Mouse (Mus musculus): ENCODE data around the gene Celf2.
A peak's percentile ranks its signal among the peaks of the same experiment; 100 is the strongest.

The Celf2 gene

DNA sequence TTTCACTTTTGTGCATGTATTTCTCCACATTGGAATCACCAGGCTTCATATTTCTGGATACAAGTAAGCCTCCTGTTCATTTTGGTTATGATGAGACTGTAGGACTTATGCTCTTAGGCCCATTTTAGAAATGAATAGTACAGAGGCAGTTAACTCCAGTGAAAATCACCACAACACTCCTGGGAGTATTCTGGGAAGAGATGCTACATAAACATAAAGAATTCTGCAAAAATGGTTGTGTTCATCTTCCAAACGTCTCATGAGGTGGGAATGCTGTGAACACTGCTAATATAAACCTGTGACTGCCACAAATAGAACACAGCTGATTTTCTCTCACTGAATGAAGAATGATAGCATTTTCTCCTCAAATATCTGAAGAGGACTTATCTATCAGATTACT lies 130.6 kb downstream of the Celf2 start:
- DNase-seq = no peak

DNA sequence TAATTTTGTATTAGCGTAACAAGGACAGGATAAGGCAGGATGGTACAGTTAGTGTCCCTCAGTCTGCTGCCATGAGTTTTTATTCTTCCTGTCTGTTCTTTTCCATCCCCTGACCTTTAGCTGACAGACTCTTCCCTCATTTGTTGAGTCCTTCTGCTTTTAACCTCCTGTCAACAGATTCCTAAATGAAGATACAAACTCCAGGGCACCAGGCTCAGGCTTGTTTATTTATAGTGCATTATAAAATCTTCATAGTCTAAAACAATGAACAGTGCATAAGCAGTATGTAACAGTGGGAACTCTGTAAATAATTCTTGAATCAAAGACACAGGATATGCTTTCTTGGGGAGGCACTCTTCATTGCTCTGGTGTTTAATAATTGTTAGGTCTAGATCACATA lies 131.5 kb downstream of the Celf2 start:
- no peak for DNase-seq

DNA sequence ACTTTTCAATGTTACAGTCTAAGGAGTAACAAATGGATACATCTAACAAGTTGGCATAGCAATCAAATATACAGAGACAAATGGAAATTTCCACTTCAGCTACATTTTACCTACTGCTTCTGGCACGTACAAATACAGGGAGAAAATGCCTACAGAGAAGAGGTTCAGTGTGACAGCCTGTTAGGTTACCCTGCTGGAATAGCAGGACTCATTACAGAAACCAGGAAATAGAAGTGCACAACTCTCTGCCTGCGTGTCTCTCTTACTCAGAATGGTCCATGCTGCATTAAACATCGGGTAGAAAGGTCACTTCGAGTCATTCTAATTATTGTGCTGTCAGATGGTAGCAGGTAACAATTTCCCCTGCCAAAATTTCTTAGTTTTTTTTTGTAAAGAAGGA lies 141.6 kb downstream of the Celf2 start:
- no peak for DNase-seq

DNA sequence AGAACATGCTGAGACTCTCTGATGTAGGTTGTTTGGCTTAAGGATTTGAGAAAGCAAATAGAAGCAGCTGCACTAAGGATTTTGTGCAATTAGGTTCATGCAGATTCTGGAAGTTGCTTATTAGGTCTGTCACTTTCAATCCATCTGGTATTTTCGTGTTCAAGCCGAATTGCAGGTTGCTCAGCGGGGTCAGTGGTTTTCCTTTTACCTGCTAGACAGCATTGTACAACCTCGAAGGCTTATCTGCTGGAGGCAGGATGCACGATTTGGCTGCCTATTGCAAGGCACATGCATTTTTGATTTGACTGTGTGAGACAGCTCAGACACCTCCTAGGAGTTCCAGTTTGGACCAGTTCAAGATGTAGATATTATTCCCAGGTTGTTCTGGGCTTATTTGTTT lies 149.8 kb downstream of the Celf2 start:
- no peak for DNase-seq

DNA sequence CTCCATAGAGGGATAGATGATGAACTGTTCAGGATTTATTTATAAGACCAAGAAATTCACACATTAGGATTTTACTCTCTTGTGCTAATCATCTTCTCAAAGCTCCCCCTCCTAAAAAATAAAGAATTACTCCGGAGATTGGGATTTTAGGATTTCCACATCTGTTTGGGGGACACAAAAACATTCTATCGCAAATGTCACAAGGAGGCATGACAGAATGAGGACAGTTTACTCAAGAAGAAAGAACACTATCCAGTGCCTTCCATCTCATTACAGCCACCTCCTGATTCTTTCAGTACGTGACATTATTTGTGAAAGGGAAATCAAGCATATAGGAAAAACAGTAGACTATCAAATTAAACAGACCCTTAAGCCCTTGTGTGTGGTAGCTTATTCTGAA lies 150.5 kb downstream of the Celf2 start:
- DNase-seq = no peak

DNA sequence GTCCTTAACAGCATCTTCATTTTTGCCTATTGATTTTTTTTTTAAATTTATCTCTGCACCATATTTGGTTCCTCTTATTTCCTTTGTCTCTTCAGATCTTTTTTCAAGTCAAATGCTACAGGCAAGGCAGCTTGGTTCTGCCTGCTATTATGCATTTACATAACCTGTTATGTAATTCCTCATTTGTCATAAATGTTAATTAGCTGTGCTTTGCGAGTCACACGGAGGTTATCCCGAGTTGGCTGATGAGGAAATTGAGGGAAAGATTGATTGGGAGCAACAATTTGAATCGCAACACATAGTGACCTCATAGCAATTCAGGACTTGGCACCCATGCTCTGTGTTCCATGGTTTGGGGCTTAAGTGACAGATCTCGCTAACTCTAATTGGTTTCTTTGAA lies 158.1 kb downstream of the Celf2 start:
- no peak for DNase-seq

DNA sequence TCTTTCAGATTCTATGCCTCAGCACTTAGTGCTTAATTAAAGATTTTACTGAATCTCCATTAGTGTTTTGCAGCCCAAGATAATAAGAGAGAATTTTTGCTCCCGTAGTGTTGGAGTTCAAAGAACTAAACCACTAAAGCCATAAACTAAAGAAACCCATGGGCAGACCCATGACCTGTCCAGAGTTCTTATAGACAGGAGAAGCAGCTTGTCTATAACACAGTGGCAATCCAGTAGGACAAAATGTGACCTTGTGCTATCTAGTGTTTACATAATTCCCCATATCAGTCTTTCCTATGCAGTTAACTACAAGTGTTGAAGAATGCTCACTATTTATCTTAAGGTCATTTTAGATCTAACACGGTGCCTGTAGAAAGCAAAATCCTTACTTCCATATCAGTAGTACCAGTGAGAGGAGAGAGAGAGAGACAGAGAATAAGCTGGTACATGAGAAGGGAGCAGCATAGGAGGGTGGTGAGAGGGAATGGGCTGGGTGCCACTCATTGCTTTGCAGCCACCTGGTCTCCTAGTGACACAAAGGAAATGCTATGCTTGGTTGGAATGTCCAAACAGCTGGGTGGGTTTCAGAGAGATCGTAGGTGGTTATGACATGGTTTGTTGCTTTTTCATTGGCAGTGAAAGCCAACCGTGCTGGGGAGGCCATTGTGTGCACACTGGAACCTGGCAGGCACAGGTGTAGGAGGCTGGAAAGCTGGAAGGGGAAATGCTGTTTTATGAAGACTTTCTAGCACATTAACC lies 162.5 kb downstream of the Celf2 start:
- peak; percentile 22 for DNase-seq

DNA sequence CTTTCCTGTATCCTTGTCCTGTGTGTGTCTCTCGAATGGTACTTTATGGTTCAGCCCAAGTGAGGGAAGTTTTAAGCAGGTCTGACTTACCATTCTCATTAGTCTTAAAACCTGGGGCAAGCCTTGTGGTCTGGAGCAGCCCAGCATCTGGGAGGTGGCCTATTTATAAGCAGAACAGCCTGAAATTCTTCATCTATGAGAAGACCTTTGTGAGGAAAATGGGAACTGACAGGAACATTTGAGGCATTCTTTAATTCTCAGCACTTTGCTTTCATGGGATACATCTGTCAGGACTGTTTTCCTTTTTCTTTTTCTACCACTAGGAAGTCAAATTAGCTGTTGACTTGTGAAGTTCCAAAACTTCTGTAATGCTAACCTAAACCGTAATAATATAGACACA lies 164.4 kb downstream of the Celf2 start:
- no peak for DNase-seq

DNA sequence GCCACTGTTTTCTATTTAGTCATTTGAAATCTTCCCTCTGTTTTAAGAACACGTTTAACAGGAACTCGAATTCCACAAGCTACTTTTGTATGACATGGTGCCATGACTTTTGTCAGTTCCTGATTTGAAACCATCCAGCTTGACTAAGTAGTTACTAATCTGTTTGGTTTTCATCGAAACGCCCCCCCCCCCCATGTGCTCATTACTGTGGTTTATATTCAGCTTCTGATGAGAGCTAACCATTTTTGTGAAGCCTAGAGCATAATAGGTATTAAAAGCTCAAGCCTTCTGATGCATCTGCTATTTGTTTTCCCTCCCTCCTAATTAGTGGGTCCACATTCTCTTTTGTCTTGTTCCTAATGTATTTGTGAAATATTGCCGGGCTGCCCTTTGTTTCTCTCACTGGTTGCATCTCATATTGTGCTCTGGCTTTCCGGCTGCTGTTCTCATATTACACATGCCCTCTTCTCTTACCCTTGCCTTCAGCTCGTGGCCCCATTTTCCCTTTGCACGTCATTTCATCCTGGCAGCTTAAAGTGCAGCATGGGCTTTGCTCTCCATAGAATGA lies 166.4 kb downstream of the Celf2 start:
- no peak for DNase-seq

DNA sequence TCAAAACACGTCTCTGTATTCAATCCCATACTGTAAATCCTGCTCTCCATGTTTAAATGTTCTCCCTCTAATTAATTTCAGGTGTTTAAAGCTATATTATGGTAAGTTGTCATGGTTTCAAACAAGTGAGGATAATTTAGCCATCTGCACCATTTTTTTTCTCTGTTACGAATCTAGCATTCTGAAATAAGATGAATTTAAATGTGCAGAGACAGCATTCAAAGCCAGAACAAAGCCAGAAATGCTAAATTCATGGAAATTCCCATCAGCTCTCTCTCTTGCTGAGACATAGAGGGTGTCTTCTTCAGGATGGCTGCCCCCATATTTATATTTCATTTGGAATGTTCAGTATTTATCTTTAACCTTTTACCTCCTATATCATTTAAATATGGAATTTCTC lies 174.5 kb downstream of the Celf2 start:
- no peak for DNase-seq

DNA sequence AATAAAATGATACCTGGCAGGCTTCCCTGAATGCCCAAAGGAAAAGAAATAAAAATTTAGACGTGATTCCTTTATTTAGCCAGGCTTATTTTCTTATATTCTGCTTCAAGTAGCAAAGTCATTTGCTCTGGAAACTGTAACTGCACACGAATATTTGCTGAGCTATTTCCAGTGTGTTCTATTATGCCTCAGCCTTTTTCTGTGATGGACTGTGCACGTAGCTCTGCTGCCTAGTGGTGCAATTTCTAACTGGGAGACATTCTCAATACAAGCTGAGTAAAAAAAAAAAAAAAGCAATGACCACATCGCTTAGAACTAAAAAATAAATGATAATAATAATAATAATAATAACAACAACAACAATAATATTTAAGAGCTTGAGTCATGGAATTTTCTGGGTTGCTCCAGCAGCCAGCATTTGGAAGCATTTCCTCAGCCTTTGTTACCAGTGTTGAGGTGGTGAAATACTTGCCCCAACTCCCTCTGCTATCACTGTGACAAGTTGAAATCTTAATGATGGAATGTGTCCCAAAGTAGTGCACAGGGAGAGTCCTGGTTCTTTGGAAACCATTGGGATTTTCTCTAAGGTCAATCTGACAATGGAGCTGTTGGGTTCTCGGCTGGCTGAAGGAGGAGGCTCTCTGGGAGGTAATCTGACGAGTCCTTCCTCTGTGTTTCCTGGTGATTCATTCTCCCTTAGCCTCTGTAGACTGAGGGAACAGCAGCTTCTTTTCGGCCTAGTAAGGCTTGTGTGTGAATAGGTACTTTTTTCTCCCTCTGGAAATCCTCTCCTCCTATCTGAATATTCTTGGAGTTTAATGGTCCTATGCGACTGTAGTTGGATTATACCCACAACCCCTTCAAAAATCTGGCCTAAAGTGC lies 181.1 kb downstream of the Celf2 start:
- no peak for DNase-seq

DNA sequence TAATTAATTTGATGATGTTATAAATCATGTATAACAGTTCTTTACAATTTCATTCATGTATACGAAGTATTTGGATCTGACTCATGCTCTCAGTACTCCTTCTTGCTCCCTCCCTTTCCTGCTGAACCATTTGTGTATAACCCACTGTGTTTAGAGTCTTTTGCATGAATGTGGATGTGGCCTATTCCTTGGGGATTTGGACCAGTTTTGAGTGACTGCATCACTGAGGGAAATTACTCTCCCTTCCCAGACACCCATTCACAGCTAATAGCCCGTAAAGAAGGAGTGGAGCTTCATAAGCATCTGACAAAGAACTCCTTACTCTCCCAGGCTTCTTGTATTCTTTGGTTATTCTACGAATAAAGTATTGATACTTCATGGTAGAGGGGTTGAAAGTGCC lies 189.6 kb downstream of the Celf2 start:
- DNase-seq = no peak

DNA sequence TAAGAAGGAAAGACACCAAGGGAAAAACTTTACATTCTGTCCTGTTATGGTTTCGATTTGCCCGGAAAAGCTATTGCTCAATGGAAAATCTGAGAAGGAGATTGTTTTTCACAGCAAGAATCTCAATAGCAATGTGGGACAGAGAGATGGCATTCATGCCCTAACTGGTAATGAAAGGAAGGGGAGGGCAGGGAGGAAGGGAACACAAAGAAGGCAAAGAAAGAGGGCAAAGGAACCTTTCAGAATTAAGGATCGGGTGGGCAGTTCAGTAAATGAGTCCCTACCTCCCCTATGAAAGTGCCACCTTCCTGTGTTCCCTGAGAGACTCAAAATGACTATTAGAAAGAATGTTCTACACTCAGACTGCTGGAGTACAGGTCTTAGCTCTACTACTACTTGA lies 197.6 kb downstream of the Celf2 start:
- DNase-seq = no peak

DNA sequence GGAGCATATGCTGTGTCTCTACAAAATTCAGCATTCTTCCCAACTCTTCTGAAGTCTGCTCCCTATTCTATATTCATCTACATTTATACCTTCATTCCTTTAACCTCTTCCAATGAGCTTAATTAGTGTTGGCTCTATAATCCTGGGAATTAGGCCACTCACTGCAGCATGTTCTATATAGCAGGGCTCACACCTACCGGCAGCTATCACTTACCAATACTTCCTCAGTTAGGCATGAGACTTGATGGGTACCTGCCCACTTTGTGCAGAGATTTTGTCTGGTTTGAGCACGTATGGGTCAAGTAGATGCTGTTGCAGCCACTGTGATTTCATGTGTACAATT lies 198.6 kb downstream of the Celf2 start:
- no peak for DNase-seq

DNA sequence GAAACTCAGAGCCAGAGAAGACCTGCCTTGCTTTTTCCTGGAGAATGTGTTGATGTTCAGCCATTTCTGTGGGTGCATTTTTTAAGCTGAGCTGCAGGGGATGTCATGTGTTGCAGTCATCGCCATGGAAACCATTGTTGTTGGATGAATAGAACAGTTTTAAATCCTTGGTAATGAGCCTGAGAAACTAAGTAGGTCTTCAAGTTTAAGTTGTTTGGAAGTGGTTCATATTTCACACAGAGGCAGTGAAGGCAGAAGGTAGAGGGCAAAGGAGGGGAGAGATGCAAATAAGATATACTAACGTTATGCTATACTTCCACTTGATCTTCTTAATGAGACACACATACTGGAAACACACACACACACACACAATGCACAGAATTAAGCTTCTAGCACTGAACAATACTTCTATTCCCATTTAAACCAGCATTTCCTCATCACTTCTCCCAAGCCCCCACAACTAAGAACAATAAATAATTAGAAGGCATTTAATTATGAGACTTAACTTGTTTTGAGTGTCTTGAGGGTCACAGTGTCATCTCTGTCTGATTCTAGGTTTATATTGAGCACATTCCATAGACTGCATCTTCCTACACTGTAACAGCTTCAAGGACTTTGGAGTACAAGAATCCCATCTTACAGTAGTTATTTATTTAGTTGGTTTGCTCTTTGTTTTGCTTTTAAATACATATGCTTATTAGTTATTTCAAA lies 199.1 kb downstream of the Celf2 start:
- DNase-seq = no peak

DNA sequence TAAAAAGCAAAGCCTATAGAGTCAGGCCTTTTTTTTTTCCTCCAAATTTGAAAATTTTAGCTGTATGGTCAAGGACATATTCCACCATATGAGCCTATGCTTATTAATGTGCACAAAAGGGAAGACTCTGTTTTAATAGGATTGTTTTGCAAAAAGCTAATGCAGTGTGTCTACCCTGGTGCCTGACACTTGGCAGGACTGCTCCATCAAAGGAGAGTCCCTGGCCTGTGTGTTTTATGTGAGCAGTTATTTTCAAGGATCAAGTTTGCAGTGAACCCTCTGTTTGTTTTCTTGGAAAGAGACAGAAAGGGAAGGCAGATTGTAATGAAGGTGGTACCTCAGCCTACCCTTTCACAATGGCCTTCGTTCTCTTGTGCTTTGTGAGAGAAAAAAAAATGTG lies 200.0 kb downstream of the Celf2 start:
- no peak for DNase-seq

DNA sequence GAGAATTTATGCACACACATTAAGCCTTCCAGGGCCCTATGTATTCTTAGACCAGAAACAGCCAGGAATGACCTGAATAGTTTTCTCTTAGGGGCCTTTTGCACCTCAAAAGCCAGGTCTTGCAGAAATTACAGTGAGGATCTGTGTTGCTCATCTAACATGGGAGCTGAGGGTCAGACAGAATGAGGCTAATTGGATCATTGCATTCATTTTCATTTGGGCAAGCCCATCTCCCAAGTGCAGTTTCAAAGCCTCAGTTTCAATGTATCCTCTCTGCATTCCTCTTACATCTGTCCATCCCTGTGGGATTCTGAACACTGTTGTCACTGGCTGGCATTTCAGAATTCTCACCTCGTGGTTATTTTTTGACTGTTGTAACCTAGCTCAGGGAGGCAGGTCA lies 200.6 kb downstream of the Celf2 start:
- no peak for DNase-seq

DNA sequence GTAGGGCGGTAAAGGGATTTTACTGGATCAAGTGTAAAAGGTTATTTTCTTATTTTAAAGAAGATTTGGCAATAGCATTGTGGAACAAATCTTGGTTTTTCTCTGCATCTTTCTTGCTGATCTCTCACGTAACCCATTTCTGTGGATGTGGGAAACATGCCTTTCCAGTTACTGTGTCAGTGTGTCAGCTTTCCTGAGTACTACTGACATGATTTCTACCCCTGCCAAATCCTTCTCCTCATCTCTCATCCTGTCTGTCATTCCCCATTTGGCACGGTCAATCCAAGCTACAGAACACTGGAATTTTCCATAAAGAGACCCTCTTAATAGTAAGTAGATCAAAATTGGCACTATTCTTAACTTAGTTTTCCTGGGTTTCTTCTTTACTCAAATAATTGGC lies 221.9 kb downstream of the Celf2 start:
- DNase-seq = no peak

DNA sequence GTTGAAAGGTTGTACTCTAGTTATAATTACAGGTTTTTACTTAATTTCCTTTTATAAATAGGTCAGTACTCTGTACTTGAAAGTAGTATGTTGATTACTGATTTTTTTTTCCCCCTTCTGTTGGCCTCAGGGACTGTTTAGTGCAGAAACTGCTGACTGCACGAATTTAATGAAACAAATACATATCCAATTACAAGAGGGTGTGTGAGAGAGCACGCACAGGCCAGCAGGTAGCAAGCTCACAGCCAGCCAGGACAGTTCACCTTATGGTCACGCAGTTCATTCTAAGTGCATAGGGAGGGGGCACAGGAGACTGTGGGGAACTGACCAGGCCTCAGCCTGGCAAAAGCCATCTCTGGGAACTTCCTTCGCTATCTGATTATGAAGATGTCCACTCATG lies 236.1 kb downstream of the Celf2 start:
- DNase-seq = no peak

DNA sequence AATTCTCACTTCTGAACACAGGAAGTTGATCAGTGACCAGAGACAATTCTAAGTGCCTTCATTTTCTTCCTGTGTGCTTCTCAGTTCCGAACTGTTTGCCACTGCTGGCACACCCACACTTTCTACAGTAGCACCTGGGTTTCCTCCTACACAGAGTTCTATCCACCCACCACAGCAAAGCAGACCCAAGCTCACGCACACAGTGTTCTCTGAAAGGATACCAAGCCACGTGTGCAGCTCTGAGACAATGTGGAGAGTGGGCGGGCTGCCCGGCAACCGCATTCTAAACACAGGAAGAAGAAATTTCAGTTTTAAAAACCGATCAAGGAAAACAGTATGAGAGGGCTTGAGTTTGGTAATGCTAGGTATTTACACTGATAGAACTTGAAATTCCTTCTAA lies 239.3 kb downstream of the Celf2 start:
- peak; percentile 69 for DNase-seq

DNA sequence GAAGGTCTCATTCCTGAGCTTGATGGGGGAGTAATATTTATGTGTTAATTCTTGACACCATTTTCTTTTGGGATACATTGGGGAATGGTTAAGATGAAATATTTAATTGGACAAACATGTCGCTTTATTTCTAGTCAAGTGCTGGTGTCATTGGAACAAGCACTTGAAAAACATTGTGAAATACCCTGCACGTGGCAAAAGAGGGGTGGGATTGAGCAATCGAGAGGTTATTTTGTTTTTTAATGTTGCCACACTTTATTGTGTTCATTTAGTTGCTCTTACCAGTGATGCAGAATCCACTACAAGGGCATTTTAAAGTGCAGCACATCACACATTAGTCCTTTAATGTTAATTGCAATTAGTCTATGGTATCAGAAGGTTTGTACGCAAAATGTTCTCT lies 242.2 kb downstream of the Celf2 start:
- no peak for DNase-seq

DNA sequence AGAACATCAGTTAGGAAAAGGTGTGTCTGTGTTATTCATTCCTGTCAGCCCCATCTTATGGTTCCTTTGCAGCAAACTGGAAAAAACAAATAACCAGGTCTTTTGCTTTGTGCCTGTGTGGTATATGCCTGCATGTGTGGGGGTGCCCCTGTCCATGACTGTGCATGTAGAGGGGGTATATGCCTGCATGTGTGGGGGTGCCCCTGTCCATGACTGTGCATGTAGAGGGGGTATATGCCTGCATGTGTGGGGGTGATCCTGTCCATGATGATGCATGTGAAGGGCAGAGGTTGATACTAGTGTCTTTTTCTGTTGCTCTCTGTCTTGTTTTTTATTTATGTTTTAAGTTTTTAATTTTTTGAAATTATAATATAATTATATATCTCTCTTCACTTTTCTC lies 246.7 kb downstream of the Celf2 start:
- peak; percentile 12 for DNase-seq

DNA sequence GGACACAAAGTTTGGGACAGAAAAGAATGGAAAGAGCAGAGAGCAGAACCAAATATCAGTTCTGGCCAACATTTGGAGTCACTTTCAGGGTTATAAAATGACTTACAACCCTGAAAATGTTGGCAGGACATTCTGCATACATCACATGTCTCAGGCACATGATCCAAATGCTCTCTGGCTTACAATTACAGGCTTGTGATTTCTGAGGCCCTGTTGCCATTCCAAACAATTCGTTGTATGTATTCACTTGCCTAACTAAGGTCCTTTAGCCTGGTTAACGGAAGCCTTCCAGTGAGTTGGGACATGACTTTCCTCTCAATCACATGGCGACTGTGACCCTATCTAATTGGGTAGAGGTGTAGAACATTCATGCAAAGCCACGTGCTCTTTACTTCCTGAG lies 249.2 kb downstream of the Celf2 start:
- DNase-seq = no peak

DNA sequence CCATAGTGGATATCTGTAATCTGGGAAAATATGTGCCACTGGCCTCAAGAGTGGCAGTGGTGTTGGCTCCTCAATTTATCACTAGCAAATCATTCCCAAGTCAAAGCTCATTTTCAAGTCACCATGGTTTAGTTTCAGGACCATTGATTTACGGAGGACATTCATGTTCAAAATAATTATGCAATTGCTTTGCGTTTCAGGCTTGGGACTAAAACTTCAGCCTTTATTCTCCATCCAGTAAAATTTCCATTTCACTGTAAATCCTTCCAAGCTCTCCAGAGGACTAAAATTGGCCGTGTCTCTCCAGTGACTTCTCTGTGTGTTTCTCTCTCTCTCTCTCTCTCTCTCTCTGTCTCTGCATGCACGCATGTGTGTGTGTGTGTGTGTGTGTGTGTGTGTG lies 249.7 kb downstream of the Celf2 start:
- DNase-seq = no peak
